In genomic region chr13:73330844-73331501, GRCm38 (mm10) we compare ENCODE assay signal across 8 mouse cellular contexts. TPM values are rescaled to one million over a fixed set of nuclear protein-coding genes. Genes with fewer than 3 reads are reported as not detected.
DNase-seq lines count a peak whose midpoint lies in the region; ATAC-seq and TF ChIP-seq lines count a peak whose summit lies in the region.

No protein-coding gene starts in this region.

- POLR2A ChIA-PET in Patski (lab: Charles Lee), result interaction anchor here (0.5 kb wide), 1 partner anchor 49 kb away, joined by 3 read pairs; no protein-coding TSS in a partner anchor

- peak overlapping the region; percentile 94 for H3K27ac ChIP-seq in hindbrain, embryonic 14.5 days

- H3K9ac ChIP-seq in hindbrain, embryonic 14.5 days, result peak overlapping the region; percentile 88

- peak; percentile 65 for ATAC-seq in Patski
- peak; percentile 93 for ATAC-seq in hindbrain, embryonic 14.5 days (ENCODE audit: low FRiP score)

- no peak for DNase-seq in Patski (ENCODE audit: low read depth, low spot score)
- peak; percentile 94 for DNase-seq in cerebellum, postnatal 14 days
- DNase-seq in frontal cortex, postnatal 25 days (ENCODE audit: low spot score in 2 of 2), result peak; percentile 82 to 87
- DNase-seq in hindbrain, embryonic 14.5 days (ENCODE audit: low spot score), result peak; percentile 93
- peak; percentile 81 for DNase-seq in left cerebral cortex, adult 11 months (ENCODE audit: low spot score)
- DNase-seq in lung, postnatal 4 days, result peak; percentile 89 to 92
- DNase-seq in retina, postnatal 7 days (ENCODE audit: low read depth, low spot score), result peak; percentile 78
- DNase-seq in urinary bladder, adult 2 months (ENCODE audit: low spot score), result peak; percentile 83

- CTCF ChIA-PET in Patski (lab: Charles Lee), result no interaction called here

- under 1% methylated on average over 42 of the region's 42 CpGs for WGBS in hindbrain, embryonic 14.5 days

- in situ Hi-C loops in Patski (cut with MboI; ENCODE audit: low pct_unique_long_range_greater_than_20kb), result no loop called here

- H3K36me3 ChIP-seq in hindbrain, embryonic 14.5 days (replicated peaks; ENCODE audit: control insufficient read depth, insufficient read depth), result 0 out of 2 replicates have a peak, but pooled peaks cover 7% of the 10 kb centered on the region

- TF ChIP-seq CTCF in Patski (IDR thresholded peaks at IDR 0.05), result no peak

- H3K4me2 ChIP-seq in hindbrain, embryonic 14.5 days (replicated peaks), result peak overlapping the region; percentile 76

- peak overlapping the region; percentile 90 for H3K4me3 ChIP-seq in hindbrain, embryonic 14.5 days (replicated peaks; ENCODE audit: low read length)

- H3K27me3 ChIP-seq in Patski, result no peaks in the 10 kb centered on the region
- no peaks in the 10 kb centered on the region for H3K27me3 ChIP-seq in hindbrain, embryonic 14.5 days (ENCODE audit: control insufficient read depth, insufficient read depth, low read length)

- H3K9me3 ChIP-seq in hindbrain, embryonic 14.5 days (ENCODE audit: control insufficient read depth, low read length), result no peaks in the 10 kb centered on the region

- H3K4me1 ChIP-seq in hindbrain, embryonic 14.5 days (replicated peaks; ENCODE audit: control insufficient read depth, insufficient read depth, low read length), result peaks cover 24% of the 10 kb centered on the region

RNA-seq across cellular contexts. Expression of gene Ndufs6, which starts 2.6 kb away (rescaled TPM):
- polyA plus RNA-seq in Patski (2021), result 188 TPM
- polyA plus RNA-seq in hindbrain, embryonic 14.5 days (2014; fragmentation: Nextera tagmentation; extraction: Ambion mirVana), result 397 and 433 TPM in 2 replicates
- 236 and 266 TPM in 2 replicates for polyA plus RNA-seq in urinary bladder, adult 2 months (2012; rRNA removed)

RNA-seq across cellular contexts. Expression of gene Mrpl36, which starts 2.7 kb away (rescaled TPM):
- polyA plus RNA-seq in Patski (2021), result 62.8 TPM
- polyA plus RNA-seq in hindbrain, embryonic 14.5 days (2014; fragmentation: Nextera tagmentation; extraction: Ambion mirVana), result 80.6 and 80.9 TPM in 2 replicates
- polyA plus RNA-seq in urinary bladder, adult 2 months (2012; rRNA removed), result 78.1 and 91.9 TPM in 2 replicates
